Mouse (Mus musculus) left cerebral cortex, adult 18-20 months (tissue): ENCODE results near the gene Tmtc2. TPM values are rescaled to one million over a fixed set of nuclear protein-coding genes. Genes with fewer than 3 reads are reported as not detected.

ENCODE experiments used
- DNase-seq, 2 experiments: peaks; one replicate each; pipeline ENCODE4 v3.0.0; 2021 to 2022; ENCODE audit warnings: low spot score in 2 of 2, mixed read lengths in 1 of 2
- long read RNA-seq, 2 experiments: library from polyadenylated mRNA; stranded (forward); transcript quantifications; one replicate each; pipeline ENCODE4 v2.0.0; 2021
- total RNA-seq, 2 experiments: library from RNA; stranded (reverse); gene quantifications; 2 replicates each; pipeline ENCODE4 v1.2.3; 2021

The Tmtc2 gene
- 10 to 100 TPM in 1 of 2 experiments, 1 to 10 TPM in 1; 9.7 to 11.0 TPM for total RNA-seq
- long read RNA-seq, experiment 1, partial matches to known transcripts = 0 of 3 reads
- long read RNA-seq, experiment 1, other reads (novel, unspliced or antisense) = 3 of 3 reads
- long read RNA-seq, experiment 2, partial matches to known transcripts = 1 of 1 reads
- long read RNA-seq, experiment 2, other reads (novel, unspliced or antisense) = 0 of 1 reads

DNA sequence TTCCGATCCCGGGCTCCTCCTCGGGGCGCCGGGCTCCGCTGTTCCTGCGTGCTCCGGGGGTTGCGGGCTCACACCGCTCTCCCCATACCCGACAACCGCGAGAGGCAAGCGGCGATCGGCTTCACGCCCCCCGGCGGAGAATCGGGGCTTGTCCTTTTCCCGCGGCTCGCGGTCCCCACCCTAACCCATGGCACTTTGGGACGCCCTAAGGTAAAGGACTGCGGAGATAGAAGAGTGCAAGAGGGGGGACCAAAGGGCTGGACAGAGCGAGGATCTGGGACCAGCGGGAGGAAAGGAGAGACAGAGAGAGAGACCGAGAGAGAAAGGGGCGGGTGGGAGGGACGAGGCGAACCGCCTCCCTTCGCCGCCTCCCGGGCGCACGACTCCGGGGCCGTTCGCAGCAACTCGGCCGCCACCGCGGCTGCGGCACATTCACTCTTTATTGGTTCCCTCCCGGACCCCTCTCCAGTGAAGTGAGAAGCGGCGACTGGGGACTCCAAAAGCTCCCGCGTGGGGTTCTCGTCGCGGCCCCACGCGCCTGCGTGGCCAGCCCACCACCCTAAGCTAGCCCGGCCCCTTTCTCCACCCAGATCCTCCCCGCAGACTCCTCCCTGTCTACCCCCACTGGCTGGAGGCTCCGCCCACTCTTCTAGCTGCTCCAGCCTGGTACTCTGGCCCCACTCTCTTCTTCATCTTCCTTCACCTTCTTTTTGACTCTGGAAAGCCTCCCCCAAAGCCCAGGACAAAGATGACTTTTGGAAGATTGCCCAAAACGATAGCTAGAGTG, at the start of gene Tmtc2:
Gene Tmtc2 (minus strand): TSS at position 544 of the 787 bp plus-strand sequence.
- DNase-seq = peak; percentile 78 to 88

DNA sequence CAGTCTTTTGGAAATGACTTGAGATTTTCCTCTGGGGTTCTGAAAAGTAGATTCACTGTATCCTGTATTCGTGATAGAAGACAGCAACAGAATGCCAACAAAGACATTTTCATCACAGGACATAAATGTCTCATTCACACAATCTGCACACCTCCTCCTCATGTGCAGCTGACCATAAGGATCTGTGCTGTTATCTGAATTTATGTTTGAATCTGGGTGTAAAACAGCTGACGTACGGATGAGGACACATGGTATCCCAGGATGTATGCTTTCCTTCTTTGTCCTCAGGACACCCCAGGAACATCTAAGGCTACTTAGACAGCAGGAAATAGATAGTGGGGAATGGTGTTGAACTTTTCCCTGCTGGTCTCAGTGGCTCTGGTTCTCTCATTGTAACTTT, 37.9 kb upstream of the Tmtc2 start:
- no peak for DNase-seq

GRCm38 (mm10) chr10:105598826-105599225, 24.6 kb upstream of the Tmtc2 start:
- no peak for DNase-seq

GRCm38 (mm10) chr10:105597226-105597625, 23.0 kb upstream of the Tmtc2 start:
- DNase-seq = no peak

DNA sequence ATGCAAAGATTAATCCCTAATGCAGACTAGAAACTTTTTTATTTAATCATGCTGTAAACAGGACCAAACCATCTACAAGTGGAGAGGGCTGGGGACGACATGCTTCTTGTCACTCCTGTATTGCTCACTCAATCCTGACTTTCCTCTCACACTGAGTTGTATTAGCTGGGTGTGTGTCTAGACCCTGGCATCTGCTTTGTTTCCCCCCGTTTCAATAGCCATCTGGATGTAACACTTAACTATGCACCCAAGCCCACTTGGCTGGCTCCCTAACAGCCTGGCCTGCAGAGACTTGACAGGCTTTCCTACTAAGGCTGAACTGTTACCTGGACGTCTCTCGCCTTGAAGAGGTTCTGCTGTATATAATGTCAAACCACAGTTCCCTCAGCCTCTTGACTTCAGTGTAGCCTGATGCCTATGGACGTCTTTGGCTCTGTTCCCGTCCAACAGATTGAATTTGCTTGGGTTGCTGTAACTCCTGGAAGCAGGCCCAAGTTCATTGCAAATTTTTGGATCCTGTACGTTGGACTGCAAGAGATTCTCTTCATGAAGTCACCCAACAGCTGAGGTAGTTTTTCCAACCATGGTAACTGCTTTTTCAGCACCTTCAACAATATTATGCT, 21.3 kb upstream of the Tmtc2 start:
- no peak for DNase-seq

DNA sequence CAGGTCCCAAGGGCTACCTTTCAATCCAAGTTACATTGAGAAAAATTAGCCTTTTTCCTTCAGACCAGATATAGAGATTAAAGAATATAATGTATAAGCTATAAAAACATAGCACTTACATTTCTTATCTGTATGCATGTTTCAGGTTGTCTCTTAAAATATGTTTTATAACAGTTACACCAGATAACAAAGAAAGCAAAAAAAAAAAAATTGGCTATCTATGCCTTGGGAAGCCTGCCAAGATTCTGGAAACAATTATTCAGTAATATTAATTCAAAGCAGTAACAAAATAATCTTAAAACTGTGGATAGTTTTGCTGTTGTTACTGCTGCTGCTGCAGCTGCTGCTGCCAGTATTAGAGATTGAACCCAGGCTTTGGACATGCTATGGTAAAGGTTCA, 13.9 kb upstream of the Tmtc2 start:
- no peak for DNase-seq

GRCm38 (mm10) chr10:105579318-105579717, 5.1 kb upstream of the Tmtc2 start:
- no peak for DNase-seq

DNA sequence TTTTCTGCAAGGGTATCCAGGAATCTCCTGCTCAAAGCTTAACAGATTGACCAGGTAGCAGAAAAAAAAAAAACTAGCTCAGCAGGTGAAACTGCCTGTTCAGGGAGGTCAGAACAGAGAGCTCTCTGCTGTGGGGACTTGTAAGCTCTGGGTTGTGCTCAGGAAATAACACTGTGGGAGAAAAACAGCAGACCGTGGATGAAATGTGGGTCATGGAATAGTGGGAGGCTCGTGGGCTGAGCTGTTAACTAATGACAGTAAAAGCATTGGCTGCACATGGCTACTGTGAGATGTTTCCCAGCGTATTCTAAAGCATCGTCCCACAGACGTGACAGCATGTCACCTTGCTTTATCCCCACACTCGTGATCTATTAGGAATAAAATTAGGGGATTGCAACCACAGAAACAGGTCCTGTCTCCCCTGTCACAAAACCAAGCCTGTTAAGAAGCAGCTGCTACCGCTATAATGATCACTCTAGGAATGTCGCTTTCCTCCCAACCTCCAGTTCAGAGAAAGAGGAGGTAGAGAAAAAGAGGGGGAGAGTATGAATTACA, 4.1 kb upstream of the Tmtc2 start:
- DNase-seq = peak in 1 of 2 experiments; percentile 57

DNA sequence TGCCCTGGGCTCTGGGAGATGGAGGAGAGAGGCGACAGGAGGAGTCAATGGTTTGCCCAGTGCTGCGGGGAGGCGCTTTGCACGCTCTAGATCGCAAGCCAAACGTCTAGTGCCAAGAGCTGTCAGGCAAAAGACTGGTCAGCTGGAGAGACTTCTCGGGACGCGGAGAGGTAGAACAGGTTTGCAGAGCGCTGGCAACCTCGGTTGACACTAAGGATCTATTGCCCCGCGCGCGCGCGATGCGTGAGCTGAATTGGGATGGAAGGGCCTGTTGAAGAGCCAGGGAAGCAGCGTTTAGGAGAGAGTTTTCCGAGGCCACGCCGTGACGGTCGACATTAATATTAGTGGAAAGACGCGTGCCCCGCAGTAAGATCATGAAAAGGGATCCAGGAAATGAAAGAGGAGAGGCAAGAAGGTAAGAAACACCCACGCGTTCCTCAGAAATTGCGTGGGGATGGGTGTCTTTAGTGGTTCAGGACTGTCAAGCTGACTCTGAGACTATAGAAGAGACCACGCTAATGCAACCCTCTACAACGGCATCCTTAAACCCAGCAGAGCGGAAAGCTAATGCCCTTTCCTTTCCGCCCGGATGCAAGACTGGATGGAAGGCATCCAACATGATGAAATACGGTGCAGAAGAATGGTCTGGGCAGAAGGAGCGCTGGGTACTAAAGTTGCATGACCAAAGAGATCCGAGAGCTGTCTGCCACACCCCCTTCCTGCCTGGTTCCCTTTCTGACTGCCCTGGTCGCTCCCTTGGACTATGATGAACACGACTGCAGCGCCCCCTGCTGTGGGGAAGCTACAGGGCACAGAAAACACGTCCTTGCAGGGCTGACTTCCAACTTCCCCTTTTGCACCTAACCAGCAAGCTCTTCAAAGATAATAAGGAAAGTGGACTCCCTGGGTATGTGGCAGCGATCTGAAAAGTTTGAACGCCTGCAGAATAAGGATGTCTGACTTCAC, 727 bp upstream of the Tmtc2 start:
- DNase-seq = peak; percentile 95 to 97

- peak; percentile 25 to 26 for DNase-seq
These were observed 844 bp downstream of the Tmtc2 start for GRCm38 (mm10) chr10:105573306-105573907.

- no peak for DNase-seq
These were observed 1.4 kb downstream of the Tmtc2 start for GRCm38 (mm10) chr10:105572829-105573228.

- DNase-seq = no peak
These were observed 1.9 kb downstream of the Tmtc2 start for GRCm38 (mm10) chr10:105572301-105572700.

- no peak for DNase-seq
These were observed 2.4 kb downstream of the Tmtc2 start for GRCm38 (mm10) chr10:105571831-105572230.

DNA sequence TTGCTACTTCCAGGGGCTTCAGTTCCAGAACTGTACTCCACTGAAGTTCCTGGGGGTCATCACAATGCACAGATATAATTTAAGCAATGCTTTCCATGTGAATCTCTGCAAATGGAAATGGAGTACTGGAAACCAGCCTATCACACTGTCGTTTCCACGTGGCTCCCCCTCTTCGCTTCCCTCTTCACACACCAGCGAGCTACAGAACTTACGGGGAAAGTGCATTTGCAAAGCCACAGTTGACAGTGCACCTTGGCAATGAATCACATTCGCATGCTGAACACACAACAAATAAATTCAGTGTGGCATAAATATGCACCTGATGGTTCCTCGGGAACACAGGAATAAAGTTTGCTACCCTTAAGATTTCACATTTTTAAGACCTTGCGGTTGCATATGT, 3.2 kb downstream of the Tmtc2 start:
- DNase-seq = no peak

DNA sequence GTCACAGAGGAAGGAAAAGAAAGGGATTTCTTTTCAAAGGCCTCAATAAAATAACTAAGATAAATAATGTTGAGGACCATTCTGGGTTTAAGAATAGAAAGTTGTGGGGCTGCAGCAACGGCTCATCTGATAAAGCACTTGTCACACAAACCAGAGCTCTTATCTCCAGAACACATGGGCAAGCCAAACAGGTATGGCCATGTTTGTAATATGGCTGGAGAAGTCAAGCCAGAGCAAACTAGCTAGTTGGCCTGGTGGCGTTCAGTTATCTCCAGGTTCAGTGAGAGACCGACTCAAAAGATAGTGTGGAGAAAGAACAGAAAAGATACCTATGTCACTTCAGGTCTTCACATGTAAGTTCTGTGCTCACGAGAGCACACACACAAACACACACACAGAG, 4.7 kb downstream of the Tmtc2 start:
- DNase-seq = no peak

DNA sequence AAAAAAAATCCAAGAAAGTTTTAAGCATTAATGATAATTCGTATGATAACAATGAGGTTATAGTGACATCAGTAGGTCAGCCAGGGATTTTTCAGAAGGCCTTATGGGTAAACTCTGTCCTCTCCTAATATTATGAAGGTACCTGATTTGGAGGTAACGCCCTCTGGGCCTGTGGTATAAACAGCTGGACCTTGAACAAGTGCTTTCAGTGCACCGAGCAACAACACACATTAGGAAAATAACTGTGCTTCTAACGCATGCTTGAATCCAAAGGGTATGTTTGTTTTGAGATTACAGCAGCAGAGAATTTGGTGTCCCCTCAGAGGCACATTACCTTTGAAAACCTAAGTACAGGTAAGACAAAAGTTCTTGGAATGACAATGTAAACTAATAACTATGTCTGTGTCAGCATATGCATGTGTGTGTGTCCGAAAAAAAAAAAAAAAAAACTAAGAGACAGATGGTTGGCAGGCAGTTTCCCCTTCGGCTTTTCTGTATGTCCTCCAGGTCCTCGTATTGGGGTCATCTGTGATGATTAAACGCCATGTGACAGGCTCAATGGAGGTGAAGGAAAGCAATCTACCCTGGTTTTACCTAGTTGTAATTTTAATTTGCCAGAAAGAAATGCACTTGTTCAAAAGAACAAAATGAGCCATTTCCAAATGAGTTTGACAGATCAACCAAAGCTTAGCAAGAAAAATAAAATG, 6.3 kb downstream of the Tmtc2 start:
- DNase-seq = no peak

GRCm38 (mm10) chr10:105561548-105561947, 12.7 kb downstream of the Tmtc2 start:
- no peak for DNase-seq

DNA sequence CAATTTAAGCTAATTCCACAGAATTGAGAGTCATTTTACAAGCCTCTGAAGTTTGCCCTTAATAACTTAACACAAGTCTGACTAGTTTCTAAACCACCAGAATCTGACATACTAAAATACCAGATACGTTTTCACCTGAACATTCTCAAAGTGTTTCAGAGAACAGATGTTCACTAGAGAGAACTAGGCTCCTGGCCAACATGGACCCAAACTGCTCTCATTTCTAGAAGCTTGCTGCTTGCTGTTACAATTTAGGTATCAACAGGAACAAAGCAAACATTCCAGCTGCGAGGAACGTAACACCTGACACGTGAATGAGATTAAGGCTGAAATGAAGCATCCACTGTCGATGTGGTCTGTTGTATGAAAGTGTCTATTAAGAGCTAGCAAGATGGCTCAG, 16.7 kb downstream of the Tmtc2 start:
- DNase-seq = no peak

DNA sequence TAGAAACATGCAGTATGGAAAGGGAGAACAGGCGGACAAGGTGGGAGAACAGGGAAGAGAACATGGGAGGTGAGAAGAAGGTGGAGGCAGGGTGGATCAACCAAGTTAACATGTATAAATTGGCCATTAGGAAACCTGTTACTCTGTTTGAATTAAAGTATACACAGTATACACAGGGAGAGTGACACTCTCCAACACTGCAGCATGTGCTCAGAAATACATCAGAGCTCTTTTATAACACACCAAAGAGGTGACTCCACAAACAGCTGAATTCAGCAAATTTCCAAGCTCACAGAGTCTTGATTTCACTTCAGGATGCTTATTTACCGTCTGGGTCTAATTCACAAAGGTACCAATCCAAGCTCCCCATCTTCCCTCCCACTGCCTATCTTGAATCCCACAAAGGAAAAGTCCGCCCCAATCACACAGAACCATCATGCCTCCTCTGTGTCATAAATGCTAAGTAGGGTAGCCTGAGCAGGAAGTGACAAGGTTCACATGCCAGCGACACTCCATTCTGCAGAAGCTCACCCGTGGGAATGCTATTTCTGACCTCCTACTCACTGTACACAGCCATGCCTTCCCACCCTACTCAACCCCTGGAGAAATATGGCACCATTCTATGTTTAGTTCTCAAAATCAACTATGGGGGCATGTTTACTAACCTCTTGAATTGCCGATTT, 17.2 kb downstream of the Tmtc2 start:
- DNase-seq = no peak
